Mouse (Mus musculus) myocyte (in vitro differentiated cells): ENCODE data around the gene Cpz. TPM values are rescaled to one million over a fixed set of nuclear protein-coding genes. Genes with fewer than 3 reads are reported as not detected.

Source experiments
- H3K27me3 ChIP-seq: one replicate; pipeline ENCODE4 v1.6.1; 2011; ENCODE audit not compliant: control insufficient read depth, insufficient read depth, insufficient read length
- H3K36me3 ChIP-seq: one replicate; pipeline ENCODE4 v1.6.1; 2011; ENCODE audit not compliant: control insufficient read depth, insufficient read depth
- H3K4me2 ChIP-seq: one replicate; pipeline ENCODE4 v1.6.1; 2011; ENCODE audit warnings: low read depth, control low read depth
- H3K4me3 ChIP-seq: one replicate; pipeline ENCODE4 v1.5.1; 2011; ENCODE audit warnings: mild to moderate bottlenecking, control low read depth, moderate library complexity
- H3K79me2 ChIP-seq: one replicate; pipeline ENCODE4 v1.6.1; 2011; ENCODE audit not compliant: control insufficient read depth, insufficient read depth
- H3ac ChIP-seq: one replicate; pipeline ENCODE4 v1.6.1; 2011; ENCODE audit not compliant: control insufficient read depth, insufficient read length
- CEBPB ChIP-seq: IDR thresholded peaks from 2 replicates; pipeline ENCODE4 v1.6.1; 2011; ENCODE audit warnings: mild to moderate bottlenecking, moderate library complexity; ENCODE audit not compliant: poor library complexity, insufficient read depth, severe bottlenecking
- E2F4 ChIP-seq: IDR thresholded peaks from one replicate; pipeline ENCODE4 v1.6.1; 2011; ENCODE audit warnings: mild to moderate bottlenecking, control low read depth, moderate library complexity; ENCODE audit not compliant: insufficient read depth
- MAX ChIP-seq: IDR thresholded peaks from one replicate; pipeline ENCODE4 v1.6.1; 2011; ENCODE audit warnings: low read depth, mild to moderate bottlenecking, control low read depth
- MYOD1 ChIP-seq, 3 experiments: IDR thresholded peaks; one replicate each; pipeline ENCODE4 v1.6.1; 2011; ENCODE audit warnings: control low read depth in 2 of 3, low read depth in 2 of 3, mild to moderate bottlenecking in 2 of 3, moderate library complexity in 1 of 3; ENCODE audit not compliant: insufficient read length in 2 of 3, control insufficient read depth in 1 of 3
- MYOG ChIP-seq, 3 experiments: IDR thresholded peaks; one replicate each; pipeline ENCODE4 v1.6.1; 2011; ENCODE audit warnings: control low read depth in 2 of 3, low read depth in 2 of 3, mild to moderate bottlenecking in 2 of 3; ENCODE audit not compliant: insufficient read length in 2 of 3, control insufficient read depth in 1 of 3, insufficient read depth in 1 of 3
- POLR2A ChIP-seq: IDR thresholded peaks from one replicate; pipeline ENCODE4 v1.6.1; 2011; ENCODE audit warnings: low read depth, mild to moderate bottlenecking, control low read depth, moderate library complexity; ENCODE audit not compliant: insufficient read length
- POLR2AphosphoS2 ChIP-seq: IDR thresholded peaks from one replicate; pipeline ENCODE4 v1.6.1; 2011; ENCODE audit warnings: low read depth, control low read depth; ENCODE audit not compliant: insufficient read length
- REST ChIP-seq: IDR thresholded peaks from one replicate; pipeline ENCODE4 v1.6.1; 2011; ENCODE audit warnings: mild to moderate bottlenecking, control low read depth, moderate library complexity; ENCODE audit not compliant: insufficient read depth, insufficient read length
- SRF ChIP-seq: IDR thresholded peaks from one replicate; pipeline ENCODE4 v1.6.1; 2011; ENCODE audit warnings: low read depth; ENCODE audit not compliant: control insufficient read depth, insufficient read length
- TCF12 ChIP-seq: IDR thresholded peaks from one replicate; pipeline ENCODE4 v1.6.1; 2011; ENCODE audit warnings: mild to moderate bottlenecking, control low read depth; ENCODE audit not compliant: poor library complexity, insufficient read depth, severe bottlenecking
- TCF3 ChIP-seq: IDR thresholded peaks from one replicate; pipeline ENCODE4 v1.6.1; 2011; ENCODE audit warnings: low read depth, control low read depth; ENCODE audit not compliant: insufficient read length
- USF1 ChIP-seq: IDR thresholded peaks from one replicate; pipeline ENCODE4 v1.6.1; 2011; ENCODE audit warnings: low read depth, mild to moderate bottlenecking, control low read depth, moderate library complexity
- polyA plus RNA-seq: library from polyadenylated mRNA; unstranded; fragments of >200 nt; fragmentation: generic; extraction: Trizol; gene quantifications from one replicate; pipeline ENCODE4 v1.2.1, GENCODE M21; 2012; ENCODE audit warnings: missing spikeins

Cpz gene
- polyA plus RNA-seq, 1 experiment: 0.64 TPM

DNA sequence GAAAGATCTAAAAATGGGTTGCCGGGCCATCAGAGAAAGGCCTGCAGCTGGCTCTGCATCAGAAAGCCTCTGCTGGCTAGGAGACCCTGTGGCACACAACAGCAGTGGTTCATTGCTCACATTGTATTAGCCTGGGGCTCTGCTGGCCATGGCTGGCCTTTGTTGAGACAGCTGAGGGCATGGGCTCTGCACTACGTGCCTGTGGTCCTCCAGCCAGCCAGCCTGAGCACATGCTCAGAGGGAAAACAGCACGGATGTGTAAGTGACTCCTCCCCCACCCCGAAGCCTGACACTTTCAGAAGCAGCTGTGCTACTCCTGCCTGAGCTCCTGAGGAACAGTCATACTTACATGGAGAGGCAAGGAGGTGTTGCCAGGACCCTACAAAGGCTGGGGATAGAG is 46.0 kb downstream of the Cpz start:
- peaks cover 30% of the 10 kb centered on the region for H3K27me3 ChIP-seq
- no peak overlapping the region for H3ac ChIP-seq
- no peak overlapping the region for H3K4me3 ChIP-seq
- no peaks in the 10 kb centered on the region for H3K36me3 ChIP-seq
- TF ChIP-seq USF1: no peak
- no peak for TF ChIP-seq MYOG (IDR thresholded peaks at IDR 0.05; ENCODE audit: control insufficient read depth in 1 of 3, insufficient read depth in 1 of 3, insufficient read length in 2 of 3, low read depth in 2 of 3)
- TF ChIP-seq TCF12: no peak
- TF ChIP-seq POLR2A: no peak
- no peak for TF ChIP-seq CEBPB
- no peak for TF ChIP-seq MYOD1 (IDR thresholded peaks at IDR 0.05; ENCODE audit: control insufficient read depth in 1 of 3, insufficient read length in 2 of 3, low read depth in 2 of 3)
- TF ChIP-seq POLR2AphosphoS2: no peak
- TF ChIP-seq TCF3: no peak
- no peak for TF ChIP-seq E2F4
- no peak for TF ChIP-seq REST
- TF ChIP-seq SRF: no peak
- TF ChIP-seq MAX: no peak
- H3K79me2 ChIP-seq: no peaks in the 10 kb centered on the region
- no peak overlapping the region for H3K4me2 ChIP-seq

DNA sequence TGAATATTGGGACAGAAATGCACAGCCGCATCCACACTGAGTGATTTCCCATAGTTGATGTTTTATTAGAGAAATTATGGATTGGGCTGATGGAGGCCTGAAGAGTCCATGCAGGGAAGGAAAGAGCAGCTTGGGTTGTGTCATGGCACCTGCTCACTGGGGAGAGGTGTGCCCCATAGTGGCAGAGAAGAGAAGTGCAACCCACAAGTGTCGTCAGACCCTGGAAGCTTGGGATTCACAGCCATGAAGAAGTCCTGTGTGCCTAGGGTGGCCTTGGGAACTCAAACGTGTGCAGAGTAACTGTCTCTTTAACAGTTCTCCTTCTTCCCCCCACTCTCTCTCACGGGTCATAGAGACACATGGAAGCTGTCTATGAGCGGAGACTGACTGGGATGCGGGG is 50.3 kb downstream of the Cpz start:
- H3K27me3 ChIP-seq: peaks cover 58% of the 10 kb centered on the region
- no peaks in the 10 kb centered on the region for H3K79me2 ChIP-seq
- no peak overlapping the region for H3ac ChIP-seq
- TF ChIP-seq POLR2A: no peak
- TF ChIP-seq SRF: no peak
- TF ChIP-seq TCF3: no peak
- no peak for TF ChIP-seq E2F4
- TF ChIP-seq CEBPB: no peak
- no peak for TF ChIP-seq MYOG (IDR thresholded peaks at IDR 0.05; ENCODE audit: control insufficient read depth in 1 of 3, insufficient read depth in 1 of 3, insufficient read length in 2 of 3, low read depth in 2 of 3)
- TF ChIP-seq TCF12: no peak
- TF ChIP-seq MAX: no peak
- no peak for TF ChIP-seq USF1
- TF ChIP-seq POLR2AphosphoS2: no peak
- TF ChIP-seq REST: no peak
- no peak for TF ChIP-seq MYOD1 (IDR thresholded peaks at IDR 0.05; ENCODE audit: control insufficient read depth in 1 of 3, insufficient read length in 2 of 3, low read depth in 2 of 3)
- H3K36me3 ChIP-seq: no peaks in the 10 kb centered on the region
- no peak overlapping the region for H3K4me3 ChIP-seq
- no peak overlapping the region for H3K4me2 ChIP-seq

DNA sequence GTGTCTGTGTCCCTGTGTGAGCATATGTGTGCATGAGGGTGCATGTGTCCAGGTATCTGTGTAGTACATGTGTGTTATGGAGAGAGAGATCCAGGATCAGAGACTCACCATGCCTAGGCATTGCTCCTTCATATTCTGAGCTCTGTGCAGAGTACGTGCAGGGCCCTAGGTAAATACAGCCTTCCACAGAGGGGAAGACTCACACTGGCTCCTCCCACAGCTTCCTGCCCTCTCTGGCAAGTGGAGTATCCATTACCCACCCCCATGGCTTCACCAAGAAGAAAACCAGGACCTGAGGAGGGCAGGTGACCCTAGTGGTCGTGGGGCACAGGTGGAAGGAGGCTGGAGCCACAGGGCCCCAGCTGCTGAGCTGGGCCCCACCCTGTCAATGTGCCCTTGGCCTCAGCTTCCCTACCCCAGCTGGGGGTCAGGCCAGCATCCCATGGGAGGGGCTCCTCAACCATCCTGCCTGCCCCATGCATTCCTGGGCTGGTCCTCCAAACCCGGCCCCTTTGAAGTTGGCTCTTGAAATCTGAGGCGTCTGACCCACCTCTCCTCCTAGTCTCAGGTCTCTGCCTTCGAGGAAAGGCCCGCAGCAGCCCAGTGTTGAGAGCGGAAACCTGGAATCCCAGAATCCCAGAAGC is 54.5 kb downstream of the Cpz start:
- H3ac ChIP-seq: no peak overlapping the region
- H3K4me2 ChIP-seq: no peak overlapping the region
- no peaks in the 10 kb centered on the region for H3K36me3 ChIP-seq
- peaks cover 76% of the 10 kb centered on the region for H3K27me3 ChIP-seq
- no peaks in the 10 kb centered on the region for H3K79me2 ChIP-seq
- H3K4me3 ChIP-seq: no peak overlapping the region
- TF ChIP-seq E2F4: no peak
- TF ChIP-seq TCF12: no peak
- TF ChIP-seq CEBPB: no peak
- no peak for TF ChIP-seq TCF3

DNA sequence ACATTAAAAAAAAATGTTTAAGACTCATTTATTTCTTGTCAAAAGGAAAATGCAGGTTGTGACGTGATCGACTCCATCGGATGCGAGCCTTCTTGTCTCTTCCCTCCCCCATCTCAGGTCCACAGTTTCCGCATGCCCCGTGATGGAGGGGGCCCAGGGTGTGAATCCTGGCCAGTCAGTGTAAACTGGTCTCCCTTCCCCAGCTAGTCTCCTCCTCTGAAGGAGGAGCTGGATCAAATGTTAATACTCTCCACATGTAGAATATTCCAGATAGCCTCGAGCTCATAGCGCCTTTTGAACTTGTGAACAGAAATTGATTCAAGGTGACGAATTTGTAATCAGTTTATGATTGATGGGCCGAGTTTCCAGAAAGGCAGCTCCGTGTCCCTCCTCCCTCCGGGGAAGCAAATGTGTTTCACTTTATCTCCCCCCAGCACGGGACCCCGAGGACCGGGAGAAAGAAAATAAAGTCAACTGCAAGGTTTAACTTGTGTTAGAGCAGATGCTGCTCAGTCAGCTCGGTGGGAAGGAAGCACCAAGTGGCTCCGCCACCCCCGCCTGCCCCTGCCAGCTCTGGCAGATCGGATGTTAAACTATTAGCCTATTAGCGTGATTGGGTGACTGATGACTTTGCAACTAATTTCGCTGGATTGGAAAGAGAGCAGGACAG is 59.4 kb downstream of the Cpz start:
- Histone ChIP-seq H3ac (no peak overlapping the region), H3K36me3 (no peaks in the 10 kb centered on the region), H3K4me2 (no peak overlapping the region), H3K4me3 (no peak overlapping the region), H3K27me3 (peaks cover 92% of the 10 kb centered on the region), H3K79me2 (no peaks in the 10 kb centered on the region)
- no peak for TF ChIP-seq TCF12

DNA sequence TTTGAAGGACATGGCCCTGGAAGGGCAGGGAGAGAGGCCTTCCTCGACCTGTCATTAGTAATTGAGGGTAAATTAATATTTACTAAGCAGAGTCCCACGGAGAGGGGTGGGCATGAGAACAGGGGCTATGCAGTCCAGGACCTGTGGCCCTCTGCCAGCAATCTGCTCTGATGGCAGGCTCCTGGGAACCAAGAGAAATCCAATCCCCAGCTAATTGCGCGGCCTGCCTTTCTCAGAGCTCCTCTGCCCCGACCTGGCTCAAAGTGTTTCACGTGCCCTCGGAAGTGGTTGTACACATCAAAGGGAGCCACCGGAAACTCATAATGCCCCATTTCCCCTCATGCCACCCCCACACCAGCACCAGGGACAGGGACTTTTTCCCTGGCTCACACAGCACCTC is 63.4 kb downstream of the Cpz start:
- Histone ChIP-seq H3K79me2 (no peaks in the 10 kb centered on the region), H3K36me3 (no peaks in the 10 kb centered on the region), H3ac (no peak overlapping the region), H3K27me3 (peaks cover 61% of the 10 kb centered on the region), H3K4me2 (no peak overlapping the region), H3K4me3 (no peak overlapping the region)
- no peak for TF ChIP-seq USF1
- TF ChIP-seq MYOD1 (IDR thresholded peaks at IDR 0.05; ENCODE audit: control insufficient read depth in 1 of 3, insufficient read length in 2 of 3, low read depth in 2 of 3): no peak
- no peak for TF ChIP-seq TCF12
- TF ChIP-seq REST: no peak
- no peak for TF ChIP-seq TCF3
- TF ChIP-seq E2F4: no peak
- no peak for TF ChIP-seq CEBPB
- TF ChIP-seq POLR2AphosphoS2: no peak
- TF ChIP-seq POLR2A: no peak
- TF ChIP-seq MYOG (IDR thresholded peaks at IDR 0.05; ENCODE audit: control insufficient read depth in 1 of 3, insufficient read depth in 1 of 3, insufficient read length in 2 of 3, low read depth in 2 of 3): no peak
- TF ChIP-seq SRF: no peak
- no peak for TF ChIP-seq MAX
